Mouse (Mus musculus) megakaryocyte, adult 5-6 weeks (primary cell): ENCODE measurements around the gene Nudt17. TPM values are rescaled to one million over a fixed set of nuclear protein-coding genes. Genes with fewer than 3 reads are reported as not detected.
A peak's percentile ranks its signal among the peaks of the same experiment; 100 is the strongest.
"Not testable (repeated sequence)": the region's sequence is repeated elsewhere in the genome, so short reads cannot be mapped to it uniquely, and the experiment has no call there.

Source experiments
- ATAC-seq: 2 replicates; pipeline ENCODE4 v1.8.0; 2016; ENCODE audit warnings: mild to moderate bottlenecking, inconsistent platforms; ENCODE audit not compliant: poor library complexity, severe bottlenecking
- total RNA-seq, 2 experiments: library from RNA; stranded (forward) in 1 of 2; stranded (reverse) in 1 of 2; fragments of 153-499, 151-499 nt in 1 of 2; fragments of 221-1000, 200-1000 nt in 1 of 2; gene quantifications; 2 replicates each; pipeline versions ENCODE4 v1.2.3 to v1.2.4; 2015 to 2017

The Nudt17 gene
- total RNA-seq, 2 experiments from 2014 or later, result 0.73 to 1.9 TPM

- ATAC-seq, result no peak
Observed at GRCm38 (mm10) chr3:96706217-96706616, 2.1 kb downstream of the Nudt17 start.

- no peak for ATAC-seq
Observed at GRCm38 (mm10) chr3:96704778-96705177, 3.6 kb downstream of the Nudt17 start.

GRCm38 (mm10) chr3:96701003-96701402 is 7.4 kb downstream of the Nudt17 start:
- no peak for ATAC-seq

- ATAC-seq, result no peak
Observed at GRCm38 (mm10) chr3:96700376-96700775, 8.0 kb downstream of the Nudt17 start.

- no peak for ATAC-seq
Observed at GRCm38 (mm10) chr3:96698993-96699690, 9.2 kb downstream of the Nudt17 start.

- peak; percentile 87 for ATAC-seq
Observed at GRCm38 (mm10) chr3:96696766-96697732, 11.3 kb downstream of the Nudt17 start.

GRCm38 (mm10) chr3:96696198-96696765 is 12.1 kb downstream of the Nudt17 start, which contains the start of gene Pias3:
Gene Pias3 (plus strand): TSS chr3:96696384.
- peak; percentile 81 for ATAC-seq

GRCm38 (mm10) chr3:96693579-96693978 is 14.8 kb downstream of the Nudt17 start:
- no peak for ATAC-seq

- ATAC-seq, result no peak
Observed at GRCm38 (mm10) chr3:96692506-96692905, 15.9 kb downstream of the Nudt17 start.

- peak; percentile 56 for ATAC-seq
Observed at GRCm38 (mm10) chr3:96690298-96690697, 18.1 kb downstream of the Nudt17 start.

- ATAC-seq, result no peak
Observed at GRCm38 (mm10) chr3:96688854-96689253, 19.5 kb downstream of the Nudt17 start.

GRCm38 (mm10) chr3:96686057-96686456 is 22.3 kb downstream of the Nudt17 start:
- not testable (repeated sequence) for ATAC-seq

- no peak for ATAC-seq
Observed at GRCm38 (mm10) chr3:96684822-96685156, 23.6 kb downstream of the Nudt17 start.

- no peak for ATAC-seq
Observed at GRCm38 (mm10) chr3:96684151-96684821, 24.1 kb downstream of the Nudt17 start.

GRCm38 (mm10) chr3:96683496-96683895 is 24.9 kb downstream of the Nudt17 start:
- ATAC-seq, result no peak

- ATAC-seq, result no peak
Observed at GRCm38 (mm10) chr3:96680269-96680956, 27.9 kb downstream of the Nudt17 start.

- ATAC-seq, result no peak
Observed at GRCm38 (mm10) chr3:96679159-96679674, 29.1 kb downstream of the Nudt17 start.

- no peak for ATAC-seq
Observed at GRCm38 (mm10) chr3:96678456-96678855, 29.9 kb downstream of the Nudt17 start.

- no peak for ATAC-seq
Observed at GRCm38 (mm10) chr3:96675690-96676089, 32.7 kb downstream of the Nudt17 start.

GRCm38 (mm10) chr3:96675171-96675570 is 33.2 kb downstream of the Nudt17 start:
- no peak for ATAC-seq
